Mouse (Mus musculus) embryonic facial prominence, embryonic 15.5 days (tissue): ENCODE measurements at regions not wholly inside any gene's neighbourhood (a gene's known extent, or its start where the extent isn't known, plus 50 kb on each side); places are given as distances from the start of the nearest gene placed in this dataset.

Experiments used
- ATAC-seq: fragments of 200-750 bp; cut with Nextera tagmentation; 2 replicates; pipeline ENCODE4 v1.8.0; 2017; ENCODE audit warnings: low read depth, moderate TSS enrichment; ENCODE audit not compliant: insufficient number of reproducible peaks, low FRiP score, low TSS enrichment
- H3K27ac ChIP-seq: fragments of 300-500 bp; sonication (generic); replicated peaks from 2 replicates; pipeline ENCODE4 v1.5.1; 2015; ENCODE audit warnings: mild to moderate bottlenecking, inconsistent platforms
- H3K27me3 ChIP-seq: fragments of 300-500 bp; sonication (generic); 2 replicates; pipeline ENCODE4 v1.6.1; 2015; ENCODE audit warnings: inconsistent platforms
- H3K36me3 ChIP-seq: fragments of 300-500 bp; sonication (generic); 2 replicates; pipeline ENCODE4 v1.6.1; 2015; ENCODE audit warnings: mild to moderate bottlenecking, inconsistent platforms
- H3K4me1 ChIP-seq: fragments of 300-500 bp; sonication (generic); 2 replicates; pipeline ENCODE4 v1.6.1; 2015; ENCODE audit warnings: inconsistent platforms
- H3K4me2 ChIP-seq: fragments of 300-500 bp; sonication (generic); replicated peaks from 2 replicates; pipeline ENCODE4 v1.6.1; 2015; ENCODE audit warnings: mild to moderate bottlenecking, inconsistent platforms
- H3K4me3 ChIP-seq: fragments of 300-500 bp; sonication (generic); replicated peaks from 2 replicates; pipeline ENCODE4 v1.5.1; 2015; ENCODE audit warnings: mild to moderate bottlenecking, inconsistent platforms
- H3K9ac ChIP-seq: fragments of 300-500 bp; sonication (generic); 2 replicates; pipeline ENCODE4 v1.6.1; 2015; ENCODE audit warnings: inconsistent platforms
- H3K9me3 ChIP-seq: fragments of 300-500 bp; sonication (generic); replicated peaks from 2 replicates; pipeline ENCODE4 v1.6.1; 2016; ENCODE audit warnings: inconsistent platforms
- whole genome bisulfite sequencing: fragments of 180-500 bp; shearing (Covaris S2); methylation state at CpG from one replicate; pipeline ENCODE4 v1.1.7; 2015; 5-methylcytosine and 5-hydroxymethylcytosine counted together

GRCm38 (mm10) chr10:8100489-8100888, 144.5 kb upstream of the Tab2 start:
- WGBS = 84% methylated on average over 6 of the region's 6 CpGs
- no peak overlapping the region for H3K4me2 ChIP-seq
- no peaks in the 10 kb centered on the region for H3K27me3 ChIP-seq
- H3K27ac ChIP-seq = no peak overlapping the region
- no peak overlapping the region for H3K4me3 ChIP-seq
- no peaks in the 10 kb centered on the region for H3K36me3 ChIP-seq
- H3K4me1 ChIP-seq = no peaks in the 10 kb centered on the region
- no peaks in the 10 kb centered on the region for H3K9me3 ChIP-seq
- no peak for ATAC-seq
- no peak overlapping the region for H3K9ac ChIP-seq

- no peaks in the 10 kb centered on the region for H3K27me3 ChIP-seq
- H3K4me3 ChIP-seq = no peak overlapping the region
- 45% methylated on average over 2 of the region's 2 CpGs for WGBS
- H3K9ac ChIP-seq = no peak overlapping the region
- H3K9me3 ChIP-seq = no peaks in the 10 kb centered on the region
- H3K27ac ChIP-seq = no peak overlapping the region
- H3K4me1 ChIP-seq = peaks cover 9% of the 10 kb centered on the region; the same call in 1 of the 2 replicates
- no peak overlapping the region for H3K4me2 ChIP-seq
- H3K36me3 ChIP-seq = no peaks in the 10 kb centered on the region
- no peak for ATAC-seq
These were observed 139.9 kb upstream of the Tab2 start for GRCm38 (mm10) chr10:8095924-8096323.

GRCm38 (mm10) chr10:8095206-8095605, 139.2 kb upstream of the Tab2 start:
- Histone ChIP-seq H3K4me3 (no peak overlapping the region), H3K9ac (no peak overlapping the region), H3K4me2 (no peak overlapping the region), H3K27ac (no peak overlapping the region), H3K36me3 (no peaks in the 10 kb centered on the region), H3K4me1 (peaks cover 9% of the 10 kb centered on the region; the same call in 1 of the 2 replicates), H3K27me3 (no peaks in the 10 kb centered on the region), H3K9me3 (no peaks in the 10 kb centered on the region)
- ATAC-seq = no peak
- WGBS = 70% methylated on average over 3 of the region's 3 CpGs

GRCm38 (mm10) chr10:8091871-8092552, 136.0 kb upstream of the Tab2 start:
- no peaks in the 10 kb centered on the region for H3K27me3 ChIP-seq
- WGBS = 25% methylated on average over 8 of the region's 8 CpGs
- no peaks in the 10 kb centered on the region for H3K9me3 ChIP-seq
- peak; percentile 72; the same call in 1 of the 2 replicates for ATAC-seq
- no peak overlapping the region for H3K4me2 ChIP-seq
- peaks cover 11% of the 10 kb centered on the region; the same call in 1 of the 2 replicates for H3K4me1 ChIP-seq
- H3K4me3 ChIP-seq = no peak overlapping the region
- H3K27ac ChIP-seq = peak overlapping the region; percentile 60
- H3K9ac ChIP-seq = no peak overlapping the region
- no peaks in the 10 kb centered on the region for H3K36me3 ChIP-seq

GRCm38 (mm10) chr10:8089296-8089695, 133.3 kb upstream of the Tab2 start:
- Histone ChIP-seq H3K27ac (no peak overlapping the region), H3K9me3 (no peaks in the 10 kb centered on the region), H3K4me2 (no peak overlapping the region), H3K4me1 (peaks cover 12% of the 10 kb centered on the region; the same call in 1 of the 2 replicates), H3K4me3 (no peak overlapping the region), H3K9ac (no peak overlapping the region), H3K36me3 (no peaks in the 10 kb centered on the region), H3K27me3 (no peaks in the 10 kb centered on the region)
- 25% methylated on average over 9 of the region's 9 CpGs for WGBS
- no peak for ATAC-seq

GRCm38 (mm10) chr10:8088737-8089136, 132.7 kb upstream of the Tab2 start:
- WGBS = 71% methylated on average over 3 of the region's 3 CpGs
- Histone ChIP-seq H3K4me1 (peaks cover 12% of the 10 kb centered on the region; the same call in 1 of the 2 replicates), H3K4me3 (no peak overlapping the region), H3K4me2 (no peak overlapping the region), H3K27me3 (no peaks in the 10 kb centered on the region), H3K36me3 (no peaks in the 10 kb centered on the region), H3K9me3 (no peaks in the 10 kb centered on the region), H3K27ac (no peak overlapping the region), H3K9ac (no peak overlapping the region)
- ATAC-seq = no peak

- no peak for ATAC-seq
- Histone ChIP-seq H3K27me3 (no peaks in the 10 kb centered on the region), H3K4me3 (no peak overlapping the region), H3K36me3 (no peaks in the 10 kb centered on the region), H3K4me1 (peaks cover 12% of the 10 kb centered on the region; the same call in 1 of the 2 replicates), H3K9ac (no peak overlapping the region), H3K4me2 (no peak overlapping the region), H3K9me3 (no peaks in the 10 kb centered on the region), H3K27ac (no peak overlapping the region)
- 88% methylated on average over 3 of the region's 3 CpGs for WGBS
These were observed 132.3 kb upstream of the Tab2 start for GRCm38 (mm10) chr10:8088321-8088720.

- Histone ChIP-seq H3K27me3 (no peaks in the 10 kb centered on the region), H3K9me3 (no peaks in the 10 kb centered on the region), H3K4me3 (no peak overlapping the region), H3K4me2 (no peak overlapping the region), H3K27ac (no peak overlapping the region), H3K9ac (no peak overlapping the region), H3K4me1 (peaks cover 12% of the 10 kb centered on the region; the same call in 1 of the 2 replicates), H3K36me3 (no peaks in the 10 kb centered on the region)
- WGBS = 38% methylated on average over 2 of the region's 2 CpGs
- ATAC-seq = no peak
These were observed 131.1 kb upstream of the Tab2 start for GRCm38 (mm10) chr10:8087106-8087505.

GRCm38 (mm10) chr10:8086442-8086841, 130.4 kb upstream of the Tab2 start:
- Histone ChIP-seq H3K27ac (no peak overlapping the region), H3K9ac (no peak overlapping the region), H3K9me3 (no peaks in the 10 kb centered on the region), H3K4me3 (no peak overlapping the region), H3K36me3 (no peaks in the 10 kb centered on the region), H3K27me3 (no peaks in the 10 kb centered on the region), H3K4me1 (peaks cover 6% of the 10 kb centered on the region; the same call in 1 of the 2 replicates), H3K4me2 (no peak overlapping the region)
- ATAC-seq = no peak
- WGBS = 54% methylated on average over 4 of the region's 4 CpGs

- Histone ChIP-seq H3K9ac (no peak overlapping the region), H3K4me2 (no peak overlapping the region), H3K27ac (no peak overlapping the region), H3K4me3 (no peak overlapping the region), H3K27me3 (no peaks in the 10 kb centered on the region), H3K4me1 (no peaks in the 10 kb centered on the region), H3K9me3 (0 out of 2 replicates have a peak, but pooled peaks cover 3% of the 10 kb centered on the region), H3K36me3 (no peaks in the 10 kb centered on the region)
- no peak for ATAC-seq
- 63% methylated on average over 8 of the region's 8 CpGs for WGBS
These were observed 122.1 kb upstream of the Tab2 start for GRCm38 (mm10) chr10:8077904-8078811.

GRCm38 (mm10) chr10:8072463-8072862, 116.4 kb upstream of the Tab2 start:
- 72% methylated on average over 1 of the region's 1 CpGs for WGBS
- ATAC-seq = no peak
- H3K27me3 ChIP-seq = no peaks in the 10 kb centered on the region

More at GRCm38 (mm10) chr10:8072463-8072862, 116.4 kb upstream of the Tab2 start:
- Histone ChIP-seq H3K4me1 (no peaks in the 10 kb centered on the region), H3K4me3 (no peak overlapping the region), H3K27ac (no peak overlapping the region), H3K9me3 (no peaks in the 10 kb centered on the region), H3K9ac (no peak overlapping the region), H3K36me3 (no peaks in the 10 kb centered on the region), H3K4me2 (no peak overlapping the region)
